Mouse (Mus musculus): ENCODE results near the gene Cacna1h. TPM values are rescaled to one million over a fixed set of nuclear protein-coding genes. Genes with fewer than 3 reads are reported as not detected.

Gene Cacna1h
- polyA plus RNA-seq, 1 experiment from 2014 or later = 4.3 TPM

DNA sequence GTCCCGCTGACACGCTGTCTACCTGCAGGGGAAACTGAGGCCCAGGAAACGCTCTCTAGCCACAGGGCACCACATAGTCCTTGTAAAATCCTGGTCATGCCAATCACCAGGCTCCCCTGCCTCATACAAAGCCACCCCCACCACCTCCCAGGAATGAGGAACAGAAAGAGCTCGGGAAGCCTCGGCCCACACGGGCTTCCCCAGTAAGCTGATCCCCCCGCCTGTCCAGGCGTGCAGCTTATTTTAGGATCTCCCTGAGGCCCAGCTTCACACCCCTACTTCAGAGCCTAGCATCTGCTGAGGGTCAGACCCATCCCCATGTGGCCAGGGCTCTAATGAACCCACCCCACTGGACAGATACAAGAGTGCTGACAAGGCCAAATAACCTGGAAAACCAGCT is 3.0 kb downstream of the Cacna1h start:
- Histone ChIP-seq H3K4me1 (ENCODE audit: control insufficient read depth, insufficient read depth, low read length) (peaks cover 33% of the 10 kb centered on the region), H3K36me3 (ENCODE audit: control insufficient read depth, insufficient read depth, low read length) (no peaks in the 10 kb centered on the region), H3K4me2 (no peak overlapping the region), H3K27me3 (ENCODE audit: control insufficient read depth, insufficient read depth, low read length) (peaks cover 24% of the 10 kb centered on the region), H3K4me3 (ENCODE audit: low read depth, low read length) (no peak overlapping the region), H3K9ac (ENCODE audit: low read length) (no peak overlapping the region), H3K27ac (ENCODE audit: low read depth, low read length) (no peak overlapping the region), H3K9me3 (ENCODE audit: control insufficient read depth, low read length) (no peaks in the 10 kb centered on the region)
- WGBS = 41% methylated on average over 8 of the region's 8 CpGs
- ATAC-seq (ENCODE audit: low FRiP score) (no peak), DNase-seq (ENCODE audit: low spot score, missing footprints) (peak; percentile 81)

DNA sequence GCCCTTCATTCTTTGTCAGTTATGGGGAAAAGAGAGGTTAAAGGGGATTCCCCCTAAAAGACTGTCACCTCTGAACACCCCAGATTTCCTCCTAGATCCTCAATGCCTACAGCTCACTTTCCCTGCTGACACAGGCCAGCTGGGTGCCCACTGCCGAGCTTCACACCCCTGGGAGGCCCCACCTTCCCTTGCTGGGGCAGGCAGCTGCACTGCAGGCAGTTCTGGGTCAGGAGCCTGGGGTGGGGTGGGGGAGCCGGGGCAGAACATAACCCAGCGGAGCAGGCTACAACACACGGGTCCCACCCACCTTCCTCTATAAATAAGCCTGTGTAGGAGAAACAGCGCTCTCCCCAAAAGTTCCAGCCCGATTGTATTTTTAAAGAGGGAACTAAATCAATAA is 3.7 kb downstream of the Cacna1h start:
- Histone ChIP-seq H3K4me1 (ENCODE audit: control insufficient read depth, insufficient read depth, low read length) (peaks cover 35% of the 10 kb centered on the region), H3K4me3 (ENCODE audit: low read depth, low read length) (no peak overlapping the region), H3K36me3 (ENCODE audit: control insufficient read depth, insufficient read depth, low read length) (no peaks in the 10 kb centered on the region), H3K27me3 (ENCODE audit: control insufficient read depth, insufficient read depth, low read length) (peaks cover 24% of the 10 kb centered on the region), H3K9me3 (ENCODE audit: control insufficient read depth, low read length) (no peaks in the 10 kb centered on the region), H3K4me2 (no peak overlapping the region), H3K9ac (ENCODE audit: low read length) (no peak overlapping the region), H3K27ac (ENCODE audit: low read depth, low read length) (no peak overlapping the region)
- ATAC-seq (ENCODE audit: low FRiP score) (no peak), DNase-seq (ENCODE audit: low spot score, missing footprints) (peak; percentile 44)
- WGBS = 47% methylated on average over 6 of the region's 6 CpGs

DNA sequence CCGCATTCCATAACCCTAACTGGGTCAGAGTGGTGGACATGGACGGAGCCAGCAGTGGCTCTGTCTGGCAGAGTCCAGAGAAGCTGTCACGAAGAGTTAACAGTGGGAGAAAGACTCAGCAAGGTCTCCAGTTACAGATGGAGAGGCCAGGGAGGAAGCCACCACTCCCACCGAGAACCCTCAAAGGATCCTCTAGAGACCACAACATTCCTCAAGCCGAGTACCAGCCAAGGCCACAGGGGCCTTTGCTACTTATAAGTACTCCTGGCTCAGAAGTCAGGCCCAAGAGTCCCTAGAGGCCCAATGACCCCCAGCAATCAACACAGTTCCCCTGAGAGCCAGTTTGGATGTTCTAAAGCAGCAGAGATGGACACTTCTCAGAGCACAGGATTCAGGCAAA is 4.3 kb downstream of the Cacna1h start:
- 58% methylated on average over 5 of the region's 5 CpGs for WGBS
- H3K4me1 ChIP-seq (ENCODE audit: control insufficient read depth, insufficient read depth, low read length) = peaks cover 36% of the 10 kb centered on the region

DNA sequence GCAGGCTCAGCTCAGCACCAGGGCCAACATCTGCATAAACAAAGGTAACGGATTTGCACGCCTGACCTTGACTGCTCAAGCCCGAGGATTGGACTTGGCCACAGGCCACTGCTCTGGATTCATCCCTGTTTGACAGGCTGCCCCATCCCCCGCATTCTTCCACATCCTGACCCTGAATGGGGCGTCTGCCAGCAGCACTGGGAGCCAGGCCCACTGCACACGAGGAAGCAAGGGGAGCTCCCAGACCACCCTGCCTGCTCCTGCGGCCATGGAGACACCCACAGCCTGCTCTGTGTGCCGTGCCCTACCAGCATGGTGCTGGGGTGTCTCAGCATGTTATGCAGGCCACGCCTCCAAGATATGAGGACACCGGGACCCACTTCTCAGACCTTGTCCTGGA is 6.1 kb downstream of the Cacna1h start:
- Histone ChIP-seq H3K4me2 (no peak overlapping the region), H3K9ac (ENCODE audit: low read length) (no peak overlapping the region), H3K27me3 (ENCODE audit: control insufficient read depth, insufficient read depth, low read length) (peaks cover 14% of the 10 kb centered on the region), H3K36me3 (ENCODE audit: control insufficient read depth, insufficient read depth, low read length) (no peaks in the 10 kb centered on the region), H3K27ac (ENCODE audit: low read depth, low read length) (no peak overlapping the region), H3K4me3 (ENCODE audit: low read depth, low read length) (no peak overlapping the region), H3K9me3 (ENCODE audit: control insufficient read depth, low read length) (no peaks in the 10 kb centered on the region), H3K4me1 (ENCODE audit: control insufficient read depth, insufficient read depth, low read length) (peaks cover 25% of the 10 kb centered on the region)
- DNase-seq (ENCODE audit: low spot score, missing footprints) (peak; percentile 79), ATAC-seq (ENCODE audit: low FRiP score) (no peak)
- WGBS = 40% methylated on average over 10 of the region's 10 CpGs

More for the DNA sequence above, 4.3 kb downstream of the Cacna1h start:
- Histone ChIP-seq H3K4me2 (no peak overlapping the region), H3K9me3 (ENCODE audit: control insufficient read depth, low read length) (no peaks in the 10 kb centered on the region), H3K4me3 (ENCODE audit: low read depth, low read length) (no peak overlapping the region), H3K27ac (ENCODE audit: low read depth, low read length) (no peak overlapping the region), H3K36me3 (ENCODE audit: control insufficient read depth, insufficient read depth, low read length) (no peaks in the 10 kb centered on the region), H3K9ac (ENCODE audit: low read length) (no peak overlapping the region), H3K27me3 (ENCODE audit: control insufficient read depth, insufficient read depth, low read length) (peaks cover 24% of the 10 kb centered on the region)
- DNase-seq (ENCODE audit: low spot score, missing footprints) (peak; percentile 80), ATAC-seq (ENCODE audit: low FRiP score) (no peak)

DNA sequence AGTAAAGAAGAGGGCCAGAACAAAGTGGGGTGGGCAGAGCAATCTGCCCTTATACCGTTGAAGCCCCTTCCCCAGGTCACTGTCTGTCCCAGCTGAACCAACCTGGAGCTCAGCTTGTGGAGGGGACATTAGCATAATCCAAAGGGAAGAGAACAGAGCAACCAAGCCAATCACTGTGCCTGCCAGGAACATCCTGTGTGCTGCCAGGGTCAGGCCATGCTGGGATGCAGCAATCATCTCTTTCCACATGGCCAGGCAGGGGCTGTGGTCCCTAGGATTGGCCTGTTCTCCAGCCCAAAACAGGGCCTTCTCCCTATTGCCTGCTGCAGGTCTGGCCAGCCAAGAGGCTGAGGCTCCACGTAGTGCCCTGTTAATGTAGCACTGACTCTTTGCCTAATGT is 7.6 kb downstream of the Cacna1h start:
- peaks cover 2% of the 10 kb centered on the region for H3K27me3 ChIP-seq (ENCODE audit: control insufficient read depth, insufficient read depth, low read length)
- peak; percentile 75 for DNase-seq (ENCODE audit: low spot score, missing footprints)
- no peak overlapping the region for H3K27ac ChIP-seq (ENCODE audit: low read depth, low read length)
- peaks cover 23% of the 10 kb centered on the region for H3K4me1 ChIP-seq (ENCODE audit: control insufficient read depth, insufficient read depth, low read length)
- H3K4me3 ChIP-seq (ENCODE audit: low read depth, low read length) = no peak overlapping the region
- H3K9ac ChIP-seq (ENCODE audit: low read length) = no peak overlapping the region
- H3K4me2 ChIP-seq = no peak overlapping the region
- H3K9me3 ChIP-seq (ENCODE audit: control insufficient read depth, low read length) = no peaks in the 10 kb centered on the region
- no peak for ATAC-seq (ENCODE audit: low FRiP score)
- no peaks in the 10 kb centered on the region for H3K36me3 ChIP-seq (ENCODE audit: control insufficient read depth, insufficient read depth, low read length)
- 66% methylated on average over 2 of the region's 2 CpGs for WGBS

DNA sequence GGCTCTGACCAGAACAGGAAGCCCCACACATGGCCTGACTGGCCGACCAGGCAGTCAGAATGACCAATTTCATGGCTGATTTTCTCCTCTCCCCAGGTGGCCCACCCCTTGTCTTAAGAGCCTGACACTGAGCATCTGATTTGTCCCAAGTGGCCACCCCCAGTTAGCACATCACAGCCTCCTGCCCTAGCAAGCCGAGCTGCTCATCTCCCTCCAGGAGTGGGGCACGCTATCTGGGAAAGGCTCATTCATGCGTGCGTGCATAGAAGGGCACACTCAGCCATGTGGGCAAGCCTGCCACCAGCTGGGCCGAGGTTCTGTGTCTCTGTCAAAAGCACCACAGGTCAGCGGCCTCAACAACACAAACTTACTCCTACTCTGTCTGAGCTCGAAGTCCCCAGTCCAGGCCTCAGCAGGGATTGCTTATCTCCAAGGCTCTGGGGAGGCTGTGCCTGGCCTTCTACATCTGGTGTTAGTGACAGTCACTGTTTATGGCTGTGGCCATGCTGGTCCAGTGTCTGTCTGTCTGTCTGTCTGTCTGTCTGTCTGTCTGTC is 9.0 kb downstream of the Cacna1h start:
- H3K36me3 ChIP-seq (ENCODE audit: control insufficient read depth, insufficient read depth, low read length) = no peaks in the 10 kb centered on the region
- no peak overlapping the region for H3K9ac ChIP-seq (ENCODE audit: low read length)
- H3K4me2 ChIP-seq = no peak overlapping the region
- no peaks in the 10 kb centered on the region; the same call in 1 of the 2 replicates for H3K27me3 ChIP-seq (ENCODE audit: control insufficient read depth, insufficient read depth, low read length)
- H3K9me3 ChIP-seq (ENCODE audit: control insufficient read depth, low read length) = no peaks in the 10 kb centered on the region
- peak; percentile 84 for DNase-seq (ENCODE audit: low spot score, missing footprints)
- H3K4me3 ChIP-seq (ENCODE audit: low read depth, low read length) = no peak overlapping the region
- peaks cover 23% of the 10 kb centered on the region for H3K4me1 ChIP-seq (ENCODE audit: control insufficient read depth, insufficient read depth, low read length)
- WGBS = 37% methylated on average over 8 of the region's 8 CpGs
- ATAC-seq (ENCODE audit: low FRiP score) = no peak
- H3K27ac ChIP-seq (ENCODE audit: low read depth, low read length) = no peak overlapping the region

DNA sequence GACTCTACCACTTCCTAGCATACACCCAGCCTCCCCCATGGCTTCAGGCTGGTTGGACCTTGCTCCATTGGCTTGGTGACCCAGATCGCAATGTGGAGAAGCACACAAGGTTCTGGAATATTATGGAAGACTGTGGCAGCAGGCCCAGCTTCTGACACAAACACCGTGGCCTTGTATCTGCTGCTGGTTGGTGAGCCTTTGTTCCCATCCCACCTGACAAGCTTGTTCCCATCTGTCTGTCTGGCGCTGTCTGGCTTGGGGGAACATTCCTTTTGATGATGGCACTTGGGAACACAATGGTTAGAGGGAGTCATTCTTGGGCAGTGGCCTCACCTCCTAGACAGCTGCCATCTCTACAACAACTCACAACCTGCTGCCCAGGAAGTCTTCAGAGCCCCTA is 12.6 kb downstream of the Cacna1h start:
- 88% methylated on average over 3 of the region's 3 CpGs for WGBS
- no peak for DNase-seq (ENCODE audit: low spot score, missing footprints)
- no peak overlapping the region for H3K9ac ChIP-seq (ENCODE audit: low read length)
- H3K4me2 ChIP-seq = no peak overlapping the region
- H3K27me3 ChIP-seq (ENCODE audit: control insufficient read depth, insufficient read depth, low read length) = no peaks in the 10 kb centered on the region
- H3K27ac ChIP-seq (ENCODE audit: low read depth, low read length) = no peak overlapping the region
- no peak for ATAC-seq (ENCODE audit: low FRiP score)
- peaks cover 47% of the 10 kb centered on the region for H3K4me1 ChIP-seq (ENCODE audit: control insufficient read depth, insufficient read depth, low read length)
- no peaks in the 10 kb centered on the region for H3K36me3 ChIP-seq (ENCODE audit: control insufficient read depth, insufficient read depth, low read length)
- H3K4me3 ChIP-seq (ENCODE audit: low read depth, low read length) = no peak overlapping the region
- no peaks in the 10 kb centered on the region for H3K9me3 ChIP-seq (ENCODE audit: control insufficient read depth, low read length)

DNA sequence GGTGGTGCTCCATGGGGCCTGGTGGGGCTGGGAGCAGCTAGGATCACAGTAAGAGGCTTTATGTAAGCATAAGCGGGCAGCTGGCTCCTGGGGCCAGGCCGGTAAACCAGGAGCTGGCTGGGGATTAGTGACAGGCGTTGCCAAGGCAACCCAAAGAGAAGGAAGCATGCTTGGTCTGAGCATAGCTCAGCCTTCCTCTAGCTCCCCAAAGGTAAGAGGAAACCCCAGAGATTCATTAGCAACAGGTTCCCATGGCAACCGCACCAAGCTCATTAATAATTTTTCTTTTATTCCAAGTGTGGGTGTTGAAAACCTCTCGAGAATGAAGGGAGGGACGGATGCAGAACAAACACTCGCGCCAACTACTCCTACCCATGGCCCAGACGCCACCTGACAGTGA is 14.7 kb downstream of the Cacna1h start:
- 13% methylated on average over 9 of the region's 9 CpGs for WGBS
- Histone ChIP-seq H3K4me2 (peak overlapping the region; percentile 15), H3K4me1 (ENCODE audit: control insufficient read depth, insufficient read depth, low read length) (peaks cover 52% of the 10 kb centered on the region), H3K27ac (ENCODE audit: low read depth, low read length) (peak overlapping the region; percentile 70), H3K36me3 (ENCODE audit: control insufficient read depth, insufficient read depth, low read length) (no peaks in the 10 kb centered on the region), H3K27me3 (ENCODE audit: control insufficient read depth, insufficient read depth, low read length) (no peaks in the 10 kb centered on the region), H3K4me3 (ENCODE audit: low read depth, low read length) (no peak overlapping the region), H3K9ac (ENCODE audit: low read length) (peak overlapping the region; percentile 28; the same call in 1 of the 2 replicates), H3K9me3 (ENCODE audit: control insufficient read depth, low read length) (no peaks in the 10 kb centered on the region)
- peak; percentile 76 for ATAC-seq (ENCODE audit: low FRiP score)
- peak; percentile 95 for DNase-seq (ENCODE audit: low spot score, missing footprints)

DNA sequence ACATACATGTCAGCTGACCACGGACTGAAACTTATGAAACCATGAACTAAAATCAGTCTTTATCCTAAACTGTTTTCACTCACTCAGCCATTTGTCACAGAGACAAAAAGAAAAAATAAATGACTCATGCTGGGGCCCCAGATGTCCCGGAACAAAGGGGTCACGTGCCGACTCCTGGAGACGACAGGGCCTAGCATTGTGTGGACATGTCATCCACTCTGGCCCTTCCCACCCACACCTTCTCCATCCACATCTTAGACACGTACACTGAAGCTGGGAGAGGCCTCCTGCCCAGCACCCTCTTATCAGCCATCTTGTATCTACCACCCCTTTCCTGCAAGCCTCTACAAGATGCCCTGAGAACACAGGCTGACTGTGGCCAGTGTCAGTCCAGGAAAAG is 15.6 kb downstream of the Cacna1h start:
- 72% methylated on average over 6 of the region's 6 CpGs for WGBS
- H3K4me1 ChIP-seq (ENCODE audit: control insufficient read depth, insufficient read depth, low read length) = peaks cover 53% of the 10 kb centered on the region
- H3K9me3 ChIP-seq (ENCODE audit: control insufficient read depth, low read length) = no peaks in the 10 kb centered on the region
- ATAC-seq (ENCODE audit: low FRiP score) = no peak
- H3K9ac ChIP-seq (ENCODE audit: low read length) = no peak overlapping the region
- no peaks in the 10 kb centered on the region for H3K36me3 ChIP-seq (ENCODE audit: control insufficient read depth, insufficient read depth, low read length)
- H3K27ac ChIP-seq (ENCODE audit: low read depth, low read length) = no peak overlapping the region
- no peak overlapping the region for H3K4me2 ChIP-seq
- peak; percentile 82 for DNase-seq (ENCODE audit: low spot score, missing footprints)
- no peaks in the 10 kb centered on the region for H3K27me3 ChIP-seq (ENCODE audit: control insufficient read depth, insufficient read depth, low read length)
- no peak overlapping the region for H3K4me3 ChIP-seq (ENCODE audit: low read depth, low read length)
